Mouse (Mus musculus): Measurements from ENCODE around the gene Syt16. TPM values are rescaled to one million over a fixed set of nuclear protein-coding genes. Genes with fewer than 3 reads are reported as not detected.

Syt16 gene
- polyA plus RNA-seq, 1 experiment from 2014 or later: 1.6 TPM

- peak; percentile 95 for DNase-seq
- Histone ChIP-seq H3K9ac (no peak overlapping the region), H3K4me1 (ENCODE audit: insufficient read depth) (no peaks in the 10 kb centered on the region), H3K4me3 (ENCODE audit: low read depth, low read length) (no peak overlapping the region), H3K9me3 (ENCODE audit: low read depth, low read length) (no peaks in the 10 kb centered on the region), H3K4me2 (no peak overlapping the region), H3K36me3 (ENCODE audit: insufficient read depth) (peaks cover 64% of the 10 kb centered on the region), H3K27me3 (ENCODE audit: insufficient read depth, low read length) (no peaks in the 10 kb centered on the region), H3K27ac (ENCODE audit: low read depth) (no peak overlapping the region)
- peak; percentile 97 for ATAC-seq (ENCODE audit: insufficient read depth)
- 48% methylated on average over 14 of the region's 14 CpGs for WGBS
- no peak for TF ChIP-seq CTCF (IDR thresholded peaks at IDR 0.05; ENCODE audit: low read depth)
Measured at GRCm38 (mm10) chr12:73982533-73982932, 14.9 kb upstream of the Syt16 start.

- no peak for ATAC-seq (ENCODE audit: insufficient read depth)
- 78% methylated on average over 7 of the region's 7 CpGs for WGBS
Measured at GRCm38 (mm10) chr12:73986299-73986698, 11.2 kb upstream of the Syt16 start.

GRCm38 (mm10) chr12:73988393-73989008, 9.0 kb upstream of the Syt16 start:
- Histone ChIP-seq H3K27me3 (ENCODE audit: insufficient read depth, low read length) (no peaks in the 10 kb centered on the region), H3K4me1 (ENCODE audit: insufficient read depth) (no peaks in the 10 kb centered on the region), H3K36me3 (ENCODE audit: insufficient read depth) (peaks cover 15% of the 10 kb centered on the region), H3K9ac (no peak overlapping the region), H3K27ac (ENCODE audit: low read depth) (no peak overlapping the region), H3K4me2 (no peak overlapping the region), H3K9me3 (ENCODE audit: low read depth, low read length) (no peaks in the 10 kb centered on the region), H3K4me3 (ENCODE audit: low read depth, low read length) (no peak overlapping the region)
- DNase-seq (no peak), ATAC-seq (ENCODE audit: insufficient read depth) (no peak)
- no peak for TF ChIP-seq CTCF (IDR thresholded peaks at IDR 0.05; ENCODE audit: low read depth)
- 83% methylated on average over 4 of the region's 4 CpGs for WGBS

More at GRCm38 (mm10) chr12:73986299-73986698, 11.2 kb upstream of the Syt16 start:
- no peaks in the 10 kb centered on the region for H3K4me1 ChIP-seq (ENCODE audit: insufficient read depth)
- no peaks in the 10 kb centered on the region for H3K9me3 ChIP-seq (ENCODE audit: low read depth, low read length)
- H3K36me3 ChIP-seq (ENCODE audit: insufficient read depth): peaks cover 31% of the 10 kb centered on the region
- TF ChIP-seq CTCF (IDR thresholded peaks at IDR 0.05; ENCODE audit: low read depth): no peak
- H3K4me3 ChIP-seq (ENCODE audit: low read depth, low read length): no peak overlapping the region
- no peak overlapping the region for H3K4me2 ChIP-seq
- no peaks in the 10 kb centered on the region for H3K27me3 ChIP-seq (ENCODE audit: insufficient read depth, low read length)
- no peak overlapping the region for H3K27ac ChIP-seq (ENCODE audit: low read depth)
- no peak overlapping the region for H3K9ac ChIP-seq
- DNase-seq: peak; percentile 30

- H3K9me3 ChIP-seq (ENCODE audit: low read depth, low read length): no peaks in the 10 kb centered on the region
- no peaks in the 10 kb centered on the region for H3K4me1 ChIP-seq (ENCODE audit: insufficient read depth)
- peak; percentile 66 for TF ChIP-seq CTCF (IDR thresholded peaks at IDR 0.05; ENCODE audit: low read depth)
- no peak overlapping the region for H3K9ac ChIP-seq
- no peak overlapping the region for H3K27ac ChIP-seq (ENCODE audit: low read depth)
- H3K4me3 ChIP-seq (ENCODE audit: low read depth, low read length): no peak overlapping the region
- no peak overlapping the region for H3K4me2 ChIP-seq
- no peak for ATAC-seq (ENCODE audit: insufficient read depth)
- DNase-seq: peak; percentile 50
- no peaks in the 10 kb centered on the region for H3K27me3 ChIP-seq (ENCODE audit: insufficient read depth, low read length)
- H3K36me3 ChIP-seq (ENCODE audit: insufficient read depth): peaks cover 6% of the 10 kb centered on the region; the same call in 1 of the 2 replicates
Measured at GRCm38 (mm10) chr12:73989594-73989993, 7.9 kb upstream of the Syt16 start.

- DNase-seq: no peak
- no peak for TF ChIP-seq CTCF (IDR thresholded peaks at IDR 0.05; ENCODE audit: low read depth)
- H3K27me3 ChIP-seq (ENCODE audit: insufficient read depth, low read length): peaks cover 18% of the 10 kb centered on the region
- H3K4me1 ChIP-seq (ENCODE audit: insufficient read depth): no peaks in the 10 kb centered on the region
- no peaks in the 10 kb centered on the region for H3K9me3 ChIP-seq (ENCODE audit: low read depth, low read length)
- ATAC-seq (ENCODE audit: insufficient read depth): no peak
- no peak overlapping the region for H3K27ac ChIP-seq (ENCODE audit: low read depth)
- no peaks in the 10 kb centered on the region for H3K36me3 ChIP-seq (ENCODE audit: insufficient read depth)
- H3K4me2 ChIP-seq: peak overlapping the region; percentile 94; the same call in 1 of the 2 replicates
- peak overlapping the region; percentile 60; the same call in 1 of the 2 replicates for H3K4me3 ChIP-seq (ENCODE audit: low read depth, low read length)
- 56% methylated on average over 12 of the region's 12 CpGs for WGBS
- H3K9ac ChIP-seq: no peak overlapping the region
Measured at GRCm38 (mm10) chr12:73996906-73997296, 560 bp upstream of the Syt16 start.

GRCm38 (mm10) chr12:73998128-73998456, 631 bp downstream of the Syt16 start:
- peak overlapping the region; percentile 94 for H3K4me2 ChIP-seq
- WGBS: 38% methylated on average over 5 of the region's 5 CpGs
- ATAC-seq (ENCODE audit: insufficient read depth): peak; percentile 47; the same call in 1 of the 2 replicates
- H3K9ac ChIP-seq: peak overlapping the region; percentile 62
- no peak for DNase-seq
- peaks cover 18% of the 10 kb centered on the region for H3K27me3 ChIP-seq (ENCODE audit: insufficient read depth, low read length)
- H3K4me1 ChIP-seq (ENCODE audit: insufficient read depth): no peaks in the 10 kb centered on the region
- H3K27ac ChIP-seq (ENCODE audit: low read depth): no peak overlapping the region
- no peaks in the 10 kb centered on the region for H3K9me3 ChIP-seq (ENCODE audit: low read depth, low read length)
- H3K4me3 ChIP-seq (ENCODE audit: low read depth, low read length): peak overlapping the region; percentile 60
- H3K36me3 ChIP-seq (ENCODE audit: insufficient read depth): no peaks in the 10 kb centered on the region
- no peak for TF ChIP-seq CTCF (IDR thresholded peaks at IDR 0.05; ENCODE audit: low read depth)

- DNase-seq: no peak
- ATAC-seq (ENCODE audit: insufficient read depth): no peak
Measured at GRCm38 (mm10) chr12:74002449-74002848, 5.0 kb downstream of the Syt16 start.

More at GRCm38 (mm10) chr12:74002449-74002848, 5.0 kb downstream of the Syt16 start:
- no peak for TF ChIP-seq CTCF (IDR thresholded peaks at IDR 0.05; ENCODE audit: low read depth)
- Histone ChIP-seq H3K9ac (no peak overlapping the region), H3K27ac (ENCODE audit: low read depth) (no peak overlapping the region), H3K4me3 (ENCODE audit: low read depth, low read length) (no peak overlapping the region), H3K36me3 (ENCODE audit: insufficient read depth) (no peaks in the 10 kb centered on the region), H3K27me3 (ENCODE audit: insufficient read depth, low read length) (peaks cover 13% of the 10 kb centered on the region; the same call in 1 of the 2 replicates), H3K4me2 (no peak overlapping the region), H3K9me3 (ENCODE audit: low read depth, low read length) (no peaks in the 10 kb centered on the region), H3K4me1 (ENCODE audit: insufficient read depth) (no peaks in the 10 kb centered on the region)
- 83% methylated on average over 9 of the region's 9 CpGs for WGBS

Data from lung, embryonic 14.5 days (tissue).